Mouse (Mus musculus) gastrocnemius, postnatal 36 days (tissue): ENCODE results near the gene Pi16. TPM values are rescaled to one million over a fixed set of nuclear protein-coding genes. Genes with fewer than 3 reads are reported as not detected.

Source experiments
- DNase-seq, 2 experiments: peaks; one replicate each; pipeline ENCODE4 v3.0.0; 2022
- intact Hi-C: fragments of 180-260 bp; cut with DNase I; formaldehyde crosslinking; loops from one replicate; pipeline ENCODE4 v1.15.1; 2025
- total RNA-seq, 2 experiments: library from RNA; stranded (reverse); gene quantifications; 2 replicates each; pipeline ENCODE4 v1.2.3; 2021

Pi16 gene
- total RNA-seq, 2 experiments from 2014 or later: 16.1 to 29.8 TPM

DNA sequence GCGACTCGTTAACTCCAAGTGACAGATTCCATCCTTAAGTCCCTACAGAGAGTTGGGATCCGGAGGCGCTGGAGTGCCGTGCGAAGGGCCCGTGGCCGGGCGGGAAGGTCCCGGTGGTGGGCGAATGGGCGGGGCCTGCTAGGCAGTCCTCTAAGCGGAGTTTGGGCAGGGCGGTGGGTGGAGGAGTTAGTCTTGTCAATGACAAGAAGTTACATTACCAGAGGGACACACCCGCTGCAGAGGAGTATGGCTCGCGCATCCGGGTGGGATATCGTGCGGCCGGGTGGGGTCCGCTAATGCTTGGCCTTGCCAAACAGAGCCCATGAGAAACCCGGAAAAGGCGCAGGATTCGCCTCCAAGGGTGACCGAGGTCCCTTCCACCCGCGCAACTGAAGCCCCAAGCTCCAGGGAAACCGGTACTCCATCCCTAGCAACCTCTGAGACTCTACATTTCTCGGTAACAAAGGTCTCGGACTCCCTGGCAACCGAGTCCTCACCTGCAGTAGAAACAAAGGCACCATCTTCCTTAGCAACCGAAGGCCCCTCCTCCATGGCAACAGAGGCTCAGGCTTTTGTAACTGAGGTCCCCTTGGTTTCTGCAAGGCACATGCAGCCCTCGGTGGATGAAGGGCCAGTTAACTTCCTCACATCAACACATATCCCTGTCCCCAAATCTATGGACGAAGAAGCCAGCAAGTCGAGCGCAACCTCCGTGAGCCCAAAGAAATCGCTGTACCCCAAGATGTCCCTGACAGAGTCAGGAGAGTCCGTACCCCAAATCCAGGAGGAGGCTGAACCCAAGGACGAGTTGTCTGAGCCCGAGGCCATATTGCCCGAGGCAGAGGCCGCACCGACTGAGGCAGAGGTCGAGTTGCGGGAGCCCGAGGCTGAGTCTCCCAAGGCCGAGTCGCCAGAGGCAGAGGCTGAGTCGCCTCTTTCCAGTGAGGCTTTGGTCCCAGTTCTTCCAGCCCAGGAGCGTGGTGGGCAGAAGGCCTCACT lies 9.3 kb downstream of the Pi16 start:
- DNase-seq: peak in 1 of 2 experiments; percentile 26
- intact Hi-C loops: loop anchor here (5.0 kb wide), 1 partner anchor 60 kb away; the partner anchor contains the start of gene BC004004

DNA sequence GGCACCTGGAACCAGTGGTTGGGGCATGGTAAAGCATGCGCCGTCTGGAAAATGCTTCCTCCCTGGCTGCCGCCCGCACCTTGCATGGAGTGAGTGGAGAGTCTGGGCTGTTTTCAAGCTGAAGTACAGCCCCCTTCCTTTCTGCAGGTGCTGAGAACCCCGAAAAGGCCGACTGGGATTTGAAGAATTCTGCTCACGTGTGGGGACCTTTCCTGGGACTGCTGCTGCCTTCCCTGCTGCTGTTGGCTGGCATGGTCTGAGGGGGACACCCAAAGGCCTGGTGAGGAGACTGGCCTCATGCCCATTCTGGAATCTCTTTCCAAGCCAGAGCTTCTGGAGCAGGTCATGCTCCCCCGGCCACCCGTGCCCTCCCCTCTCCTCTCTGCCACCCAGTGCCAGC lies 10.2 kb downstream of the Pi16 start:
- intact Hi-C loops: loop anchor here (5.0 kb wide), 1 partner anchor 60 kb away; the partner anchor contains the start of gene BC004004
- DNase-seq: peak in 1 of 2 experiments; percentile 13

DNA sequence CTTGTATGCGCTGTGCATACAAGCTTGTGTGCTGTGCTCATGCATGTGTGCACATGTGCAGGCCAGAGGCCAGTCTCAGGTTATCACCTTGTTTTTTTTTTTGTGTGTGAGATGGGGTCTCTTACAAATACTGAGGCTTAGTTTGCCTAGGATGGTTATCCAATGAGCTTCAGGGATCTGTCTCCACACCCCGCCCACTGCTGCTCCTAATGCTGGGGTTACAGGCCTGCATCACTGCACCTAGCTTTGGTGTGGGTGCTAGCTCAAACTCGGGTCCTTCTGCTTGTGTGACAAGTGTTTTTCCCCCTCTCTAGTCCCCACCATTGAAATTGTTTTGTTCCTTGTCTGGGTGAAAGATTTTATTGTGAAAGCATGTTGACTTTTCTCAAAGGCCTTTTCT lies 12.7 kb downstream of the Pi16 start:
- peak in 1 of 2 experiments; percentile 14 for DNase-seq
- intact Hi-C loops: no loop called here

DNA sequence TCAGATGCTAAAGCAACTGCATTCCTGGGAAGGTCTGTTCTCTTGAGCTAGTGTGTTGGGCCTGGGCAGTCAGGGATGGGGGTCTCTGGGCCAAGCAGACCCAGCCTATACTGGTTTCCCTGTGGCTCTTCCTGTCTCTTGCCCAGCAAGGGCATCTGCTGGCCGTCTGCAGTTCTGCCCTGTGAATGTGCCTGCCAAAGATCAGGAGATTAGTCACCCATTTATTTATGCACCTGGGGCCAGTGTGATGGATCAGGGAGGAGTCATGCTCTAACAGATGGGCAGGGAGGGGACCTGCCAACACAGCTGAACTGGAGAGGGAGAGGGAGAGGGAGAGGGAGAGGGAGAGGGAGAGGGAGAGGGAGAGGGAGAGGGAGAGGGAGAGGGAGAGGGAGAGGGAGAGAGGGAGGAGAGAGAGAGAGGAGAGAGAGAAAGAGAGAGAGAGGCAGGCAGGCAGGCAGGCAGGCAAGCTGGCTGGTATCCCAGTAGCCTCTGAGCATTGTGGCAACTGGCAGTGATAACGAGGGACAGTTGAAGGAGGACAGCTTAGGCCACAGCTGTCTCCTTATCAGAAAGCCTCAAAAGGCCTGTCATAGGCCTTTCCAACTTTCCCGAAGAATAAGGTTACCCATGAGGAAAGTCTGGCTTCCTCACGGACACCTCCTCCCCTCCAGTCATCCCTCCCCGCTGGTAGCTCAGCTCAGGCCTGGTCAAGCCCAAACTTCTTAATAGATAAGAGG lies 13.4 kb downstream of the Pi16 start:
- intact Hi-C loops: no loop called here

DNA sequence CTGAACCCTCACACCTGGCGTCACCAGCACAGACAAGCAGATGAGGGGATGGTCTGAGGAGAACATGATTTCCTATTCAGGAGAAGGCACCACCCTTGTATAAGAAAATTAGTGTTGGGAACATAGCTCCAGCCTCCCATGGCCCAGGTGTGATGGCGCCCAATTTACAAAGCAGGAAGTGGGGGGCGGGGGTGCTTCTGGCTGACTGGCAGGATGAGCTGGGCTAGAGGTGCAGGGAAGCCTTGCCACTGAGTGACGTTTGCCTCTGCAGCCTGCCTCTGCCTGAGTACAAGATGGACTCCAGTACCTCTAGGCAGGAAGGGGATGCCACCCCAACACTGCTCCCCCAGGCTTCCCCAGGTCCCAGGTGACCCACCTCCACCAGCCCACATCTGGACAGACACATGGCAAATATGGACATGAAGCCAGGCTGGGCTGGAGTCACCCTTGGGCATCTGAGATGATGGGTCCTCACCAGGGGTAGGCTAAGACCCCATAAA lies 14.8 kb downstream of the Pi16 start:
- DNase-seq: peak in 1 of 2 experiments; percentile 12
- intact Hi-C loops: no loop called here

More for the DNA sequence above, 13.4 kb downstream of the Pi16 start:
- DNase-seq: peak in 1 of 2 experiments; percentile 29

DNA sequence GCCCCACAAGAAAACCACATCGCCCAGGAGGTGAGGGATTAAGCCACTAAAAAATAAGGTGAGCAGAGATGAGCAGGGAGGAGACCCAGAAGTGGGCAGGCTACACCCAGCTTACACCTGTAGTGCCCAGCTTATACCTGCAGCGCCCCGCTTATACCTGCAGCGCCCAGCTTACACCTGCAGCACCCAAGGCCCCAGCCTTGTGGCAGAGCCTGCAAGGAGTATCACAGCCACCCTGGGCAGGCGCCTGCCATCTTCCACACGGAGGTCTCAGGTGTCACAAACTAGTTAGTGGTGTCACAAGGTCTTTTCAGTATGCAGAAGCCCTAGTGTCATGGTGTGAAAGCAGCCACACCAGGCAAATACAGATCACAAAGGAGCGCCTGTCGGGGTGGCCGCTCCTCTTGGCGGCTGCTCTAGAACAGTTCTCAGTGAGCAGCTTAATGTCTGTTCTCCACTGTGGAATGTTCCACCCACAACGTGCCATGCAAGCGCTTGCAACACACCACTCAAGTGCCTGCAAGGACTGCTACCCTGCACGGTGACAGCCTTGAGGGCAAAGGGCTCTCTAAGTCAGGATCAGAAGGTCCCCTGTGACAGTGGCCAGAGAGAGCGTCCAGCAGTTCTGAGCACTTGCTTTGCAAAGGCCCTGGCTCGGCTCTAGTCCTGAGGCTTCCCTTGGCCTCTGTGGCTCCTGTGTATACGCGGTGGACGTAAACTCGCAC lies 18.9 kb downstream of the Pi16 start:
- intact Hi-C loops: no loop called here
- no peak for DNase-seq

DNA sequence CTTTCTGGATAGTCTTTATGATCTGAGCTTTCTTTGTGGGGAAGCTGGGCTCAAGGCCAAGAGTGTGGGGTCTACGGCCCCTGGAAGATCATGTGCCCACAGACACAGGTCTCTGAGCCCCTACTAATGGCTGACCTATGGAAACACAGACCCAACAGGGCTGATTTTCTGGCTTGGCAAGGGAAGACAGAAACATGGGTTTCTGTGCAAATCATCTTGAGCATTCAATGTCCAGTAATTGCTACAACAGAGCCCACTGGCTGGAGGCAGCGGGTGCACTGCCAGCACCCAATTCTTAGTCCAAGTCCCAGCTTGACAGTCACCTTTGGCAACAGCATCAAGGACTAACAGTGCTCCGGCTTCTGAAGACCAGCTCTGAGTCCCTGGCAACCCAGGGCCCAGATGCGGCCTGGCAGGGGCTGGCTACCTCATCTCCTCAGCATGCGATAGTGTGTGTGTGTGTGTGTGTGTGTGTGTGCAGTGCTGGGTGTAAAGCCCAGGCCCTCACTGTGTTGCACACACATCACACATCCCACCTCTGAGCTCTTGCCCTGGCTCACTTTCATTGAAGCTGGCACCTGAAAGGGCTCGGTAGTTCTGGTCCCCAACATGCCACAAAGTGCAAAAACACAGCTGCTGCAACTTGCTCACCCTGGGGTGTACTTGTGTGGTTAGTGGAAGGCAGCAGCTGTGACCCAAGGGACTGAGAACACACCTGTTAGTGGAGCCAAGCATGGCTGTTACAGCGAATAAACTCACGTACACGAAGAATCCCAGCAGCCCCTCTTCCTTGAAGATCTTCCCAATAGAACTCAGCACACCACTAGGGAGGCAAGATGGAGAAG lies 20.7 kb downstream of the Pi16 start:
- peak in 1 of 2 experiments; percentile 23 for DNase-seq
- intact Hi-C loops: no loop called here

DNA sequence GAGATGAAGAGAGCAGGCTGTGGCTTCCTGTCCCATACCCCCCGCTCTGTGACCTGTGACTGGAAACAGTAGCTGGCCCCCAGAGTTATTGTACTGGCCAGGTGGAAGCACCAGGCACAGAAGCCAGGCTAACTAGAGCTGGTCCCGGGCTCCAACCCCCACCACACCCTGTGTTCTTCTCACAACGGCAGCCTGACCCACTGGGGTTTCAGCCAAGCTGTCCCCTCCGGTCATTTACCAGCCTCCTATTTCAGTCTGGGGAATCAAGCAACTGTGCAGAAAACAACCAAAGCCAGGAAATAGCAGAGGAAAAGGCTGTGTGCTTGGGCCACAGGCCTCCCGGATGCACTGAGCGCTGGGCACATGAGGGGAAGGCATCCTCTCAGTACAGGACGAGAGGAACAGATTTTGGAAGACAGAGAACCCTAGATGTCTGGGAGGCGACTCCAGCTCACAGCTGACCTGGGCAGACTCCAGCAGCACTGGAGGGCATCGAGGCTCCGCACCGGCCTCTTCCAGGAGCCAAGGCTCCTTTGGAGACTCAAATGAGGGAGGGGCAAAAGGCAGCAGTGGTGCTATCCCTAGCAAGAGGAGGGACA lies 21.8 kb downstream of the Pi16 start:
- intact Hi-C loops: no loop called here
- peak in 1 of 2 experiments; percentile 22 for DNase-seq

DNA sequence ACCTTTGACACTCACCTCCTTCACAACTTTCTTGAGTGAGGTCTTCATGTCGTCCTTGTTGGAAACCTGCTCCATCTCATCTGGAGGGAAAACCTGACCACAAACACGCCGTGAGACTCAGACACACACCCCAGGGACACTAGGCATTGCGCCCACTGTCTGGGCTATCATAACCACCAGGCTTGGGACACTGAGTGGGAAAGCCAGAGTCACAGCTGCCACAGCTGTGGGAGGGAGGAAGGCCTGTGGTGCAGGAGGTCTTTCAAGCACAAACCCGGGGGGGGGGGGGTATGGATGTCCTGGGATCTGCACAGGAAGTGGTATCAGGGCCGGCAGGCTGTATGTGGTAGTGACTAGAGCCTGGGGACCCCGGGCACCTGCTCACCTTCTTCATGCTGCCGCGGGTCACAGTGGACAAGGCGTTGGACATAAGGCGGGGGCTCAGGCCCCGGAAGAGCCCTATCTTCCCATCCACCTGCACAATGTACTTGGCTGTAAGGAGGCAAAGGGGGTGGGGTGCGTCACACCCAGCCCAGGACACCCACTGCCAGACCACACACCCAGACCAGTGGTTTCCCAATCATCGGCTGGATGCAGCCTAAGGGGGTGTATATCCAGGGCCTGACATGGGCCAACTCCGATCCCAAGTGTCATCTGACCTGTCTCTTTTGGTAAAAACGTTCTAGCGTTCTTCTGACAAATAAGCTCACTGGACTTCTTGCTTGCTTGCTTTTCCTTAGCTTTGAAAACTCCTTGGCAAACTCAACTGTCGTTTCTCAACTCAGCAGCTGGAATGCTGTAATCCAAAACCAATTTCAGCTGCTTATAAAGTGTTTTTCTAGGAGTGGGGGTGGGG lies 23.2 kb downstream of the Pi16 start:
- peak; percentile 39 to 49 for DNase-seq
- intact Hi-C loops: no loop called here

DNA sequence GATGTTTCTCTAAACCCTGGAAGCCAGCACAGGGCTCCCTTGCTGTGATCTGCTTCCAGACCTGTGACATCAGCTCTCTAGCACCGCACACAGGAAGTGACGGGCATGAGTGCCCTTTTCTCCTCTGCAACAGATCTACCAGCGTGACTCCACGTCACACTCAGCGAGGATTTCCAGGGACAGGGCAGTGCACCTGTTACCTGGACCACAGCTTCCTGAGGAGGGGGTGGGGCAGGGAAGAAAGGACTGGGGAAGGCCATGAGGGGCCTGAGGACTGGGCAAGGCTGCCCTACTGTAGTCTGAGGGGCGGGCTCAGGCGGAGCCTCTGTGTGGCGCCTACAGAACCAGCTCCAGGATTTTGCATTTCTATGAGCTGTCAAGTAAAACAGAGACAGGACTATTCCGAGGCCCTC lies 24.1 kb downstream of the Pi16 start:
- DNase-seq: peak in 1 of 2 experiments; percentile 28
- intact Hi-C loops: no loop called here

DNA sequence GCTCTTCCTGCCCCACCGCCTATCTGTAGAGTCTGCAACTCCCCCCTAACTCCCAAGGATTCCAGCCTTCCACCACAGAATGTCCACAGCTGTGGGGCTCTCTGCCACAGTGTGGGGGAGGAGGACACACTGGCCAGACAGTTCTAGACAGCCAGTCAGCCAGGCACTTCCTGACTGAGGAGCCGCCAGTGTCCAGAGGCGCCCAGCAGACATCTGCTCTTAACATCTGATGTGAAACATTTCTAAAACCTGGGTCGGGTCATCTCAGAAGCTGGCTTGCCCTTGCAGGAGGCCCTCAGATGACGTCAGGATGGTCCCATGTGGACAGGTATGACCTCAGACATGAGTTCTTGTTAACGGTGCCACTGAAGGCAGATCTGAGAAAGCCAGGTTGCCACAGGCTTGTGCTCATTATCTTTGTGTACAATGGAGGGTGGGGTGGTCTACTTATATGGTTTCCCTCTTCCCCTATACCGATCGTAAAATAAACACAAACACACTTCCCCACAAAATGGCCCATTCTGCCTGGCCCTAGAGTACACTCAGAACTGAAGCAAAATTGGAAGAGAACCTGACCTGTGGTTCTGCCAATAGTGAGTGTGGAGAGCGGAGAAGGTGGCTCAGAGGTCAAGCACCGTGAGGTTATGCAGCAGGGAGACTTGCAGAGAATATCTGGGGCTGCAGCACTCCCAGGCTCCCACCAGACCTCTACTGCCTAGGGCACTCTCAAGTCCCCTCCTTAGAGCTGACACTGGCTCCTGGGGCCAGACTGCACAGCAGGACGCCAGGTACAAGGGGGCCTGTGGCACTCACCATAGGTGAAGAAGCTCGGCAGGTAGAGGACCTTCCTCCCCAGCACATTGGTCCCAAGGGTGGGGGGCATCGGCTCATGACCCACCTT lies 24.8 kb downstream of the Pi16 start:
- DNase-seq: peak; percentile 54 to 64
- intact Hi-C loops: no loop called here

DNA sequence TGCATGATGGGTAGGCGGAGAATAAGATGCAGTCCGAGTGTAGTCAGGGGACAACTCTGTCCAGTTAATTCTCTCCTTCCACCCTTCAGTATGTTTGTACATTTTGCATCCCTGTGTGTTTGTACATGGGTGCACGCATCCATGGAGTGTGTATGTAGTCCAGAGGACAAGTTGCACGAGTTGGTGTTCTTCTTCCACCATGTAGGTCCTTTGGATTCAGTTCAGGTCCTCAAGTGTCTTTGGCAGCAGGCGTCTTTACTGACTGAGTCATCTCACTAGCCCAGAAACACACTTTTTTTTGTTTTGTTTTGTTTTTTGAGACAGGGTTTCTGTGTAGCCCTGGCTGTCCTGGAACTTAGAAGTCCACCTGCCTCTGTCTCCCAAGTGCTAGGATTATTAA lies 25.8 kb downstream of the Pi16 start:
- intact Hi-C loops: no loop called here
- no peak for DNase-seq

DNA sequence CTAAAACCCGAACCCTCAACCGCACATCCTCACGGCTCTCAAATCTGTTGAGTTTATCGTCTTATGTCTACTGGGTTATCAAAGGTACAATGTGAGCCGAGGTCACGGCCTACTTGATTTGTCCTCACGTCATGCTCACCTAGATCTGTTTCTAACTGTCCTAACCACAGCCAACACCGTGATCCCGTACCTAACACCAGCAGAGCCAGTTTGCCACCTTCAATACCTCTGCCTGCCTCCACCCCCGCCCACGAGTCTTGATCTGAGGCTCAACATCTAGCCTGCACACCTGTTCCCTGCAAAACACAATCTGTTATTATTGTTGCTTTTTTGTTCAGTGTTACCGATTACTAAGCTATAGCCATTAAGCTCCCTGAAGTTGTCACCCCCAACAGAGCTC lies 27.8 kb downstream of the Pi16 start:
- no peak for DNase-seq
- intact Hi-C loops: no loop called here

DNA sequence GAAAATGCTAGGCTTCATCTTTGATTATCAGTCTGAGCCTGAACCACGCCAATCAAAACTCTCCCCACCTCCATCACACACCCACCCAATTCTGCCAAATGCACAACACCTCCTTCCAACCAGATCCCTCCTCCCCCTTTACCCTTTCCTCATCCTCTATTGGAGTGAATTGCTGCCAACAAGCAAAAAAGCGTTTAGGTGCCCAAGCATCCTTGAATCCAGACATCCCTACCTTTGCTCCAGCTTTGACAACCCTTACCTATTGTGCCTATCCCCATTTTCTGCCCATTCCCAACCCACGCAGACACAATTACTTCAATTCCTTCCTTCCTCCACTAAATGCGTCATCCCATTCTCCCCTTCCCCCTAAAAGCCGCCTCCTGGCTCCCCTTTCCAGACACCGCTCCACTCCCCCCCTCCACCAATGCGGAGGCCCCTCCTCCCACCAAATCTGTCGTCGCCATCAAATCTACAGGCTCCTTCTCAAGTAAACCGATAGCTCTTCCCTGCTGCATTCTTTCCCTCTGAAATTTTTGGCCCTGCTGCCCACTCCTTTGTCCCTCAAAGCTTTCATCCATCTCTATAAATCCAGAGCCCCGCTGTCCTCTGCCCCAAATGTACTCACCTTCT lies 29.1 kb downstream of the Pi16 start:
- DNase-seq: no peak
- intact Hi-C loops: no loop called here

DNA sequence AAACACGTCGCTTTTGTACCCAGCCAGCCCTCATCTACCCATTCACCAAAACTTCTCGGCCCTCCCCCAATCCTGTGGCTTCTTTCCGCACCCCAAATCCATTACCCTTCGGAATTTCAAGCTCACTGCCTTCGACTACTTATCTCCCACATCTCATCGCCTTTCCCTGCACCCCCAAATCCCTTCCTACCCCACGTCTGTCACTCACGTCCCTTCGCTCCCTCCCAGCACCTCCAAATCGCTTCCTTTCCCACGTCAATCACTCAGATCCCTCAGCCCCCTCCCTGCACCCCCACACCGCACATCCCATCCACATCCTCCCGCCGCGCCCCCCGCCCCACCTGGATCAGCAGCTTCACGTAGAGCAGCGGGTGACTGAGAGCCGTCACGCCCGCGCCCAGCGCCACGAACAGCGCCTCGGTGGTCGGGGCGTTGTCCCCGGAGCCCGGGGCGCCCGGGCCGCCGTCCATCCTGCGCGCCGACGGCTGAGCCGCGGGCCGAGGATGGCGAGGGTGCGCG lies 29.7 kb downstream of the Pi16 start:
- intact Hi-C loops: no loop called here
- DNase-seq: no peak

DNA sequence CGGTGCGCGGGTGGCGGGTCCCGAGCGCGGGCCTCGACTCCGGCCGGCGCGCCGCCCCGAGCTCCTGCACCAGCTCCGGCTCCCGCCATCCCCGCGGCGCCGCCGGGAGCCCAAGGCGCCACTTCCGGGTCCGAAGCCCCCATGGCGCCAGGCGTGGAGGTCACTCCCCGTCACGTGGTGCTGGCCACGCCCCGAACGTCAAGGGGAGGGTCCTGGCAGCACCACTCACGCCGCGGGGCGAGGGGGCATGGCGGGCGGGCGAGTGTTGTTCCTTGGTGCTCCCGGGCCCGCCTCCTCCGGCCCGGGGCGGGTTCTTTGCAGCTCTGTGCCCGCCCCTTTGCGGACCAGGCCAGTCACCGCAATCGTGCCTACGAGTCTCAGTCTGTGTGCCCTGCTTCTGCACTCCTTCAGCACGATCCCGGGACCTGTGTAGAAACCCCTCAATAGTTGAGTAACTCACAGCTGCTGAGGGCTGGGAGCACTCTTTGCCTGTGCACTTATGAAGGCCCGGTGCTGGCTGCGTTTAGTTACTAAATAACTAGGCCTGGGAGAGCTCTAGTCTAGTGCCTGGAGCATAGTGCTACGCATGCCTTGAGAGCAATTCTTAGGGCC lies 30.3 kb downstream of the Pi16 start, which contains the start of gene Mtch1:
Gene Mtch1, minus strand, starts transcription at position 290 of the 612 bp plus-strand sequence.
- DNase-seq: peak; percentile 99
- intact Hi-C loops: no loop called here
